8 mouse cellular contexts compared by ENCODE assay signal in genomic region chr19:40754311-40754710, GRCm38 (mm10). TPM values are rescaled to one million over a fixed set of nuclear protein-coding genes. Genes with fewer than 3 reads are reported as not detected.
DNase-seq lines count a peak whose midpoint lies in the region; ATAC-seq and TF ChIP-seq lines count a peak whose summit lies in the region.

No protein-coding gene starts in this region.

- no peaks in the 10 kb centered on the region for H3K9me3 ChIP-seq in midbrain, embryonic 10.5 days (replicated peaks)
- H3K9me3 ChIP-seq in midbrain, embryonic 15.5 days, result no peaks in the 10 kb centered on the region
- H3K9me3 ChIP-seq in liver, embryonic 14.5 days (ENCODE audit: control insufficient read depth, low read length), result no peaks in the 10 kb centered on the region

- H3K9ac ChIP-seq in midbrain, embryonic 15.5 days, result no peak overlapping the region
- no peak overlapping the region for H3K9ac ChIP-seq in liver, embryonic 14.5 days (replicated peaks)

- no peaks in the 10 kb centered on the region for H3K27me3 ChIP-seq in midbrain, embryonic 10.5 days (ENCODE audit: low read depth, poor library complexity, severe bottlenecking)
- no peaks in the 10 kb centered on the region for H3K27me3 ChIP-seq in midbrain, embryonic 15.5 days (replicated peaks)
- no peaks in the 10 kb centered on the region for H3K27me3 ChIP-seq in liver, embryonic 14.5 days (ENCODE audit: control insufficient read depth, insufficient read depth, low read length)

- no peak for ATAC-seq in midbrain, embryonic 15.5 days (replicated peaks)
- ATAC-seq in liver, embryonic 14.5 days (ENCODE audit: insufficient read depth), result no peak

- no peak overlapping the region for H3K4me2 ChIP-seq in midbrain, embryonic 15.5 days
- H3K4me2 ChIP-seq in liver, embryonic 14.5 days (ENCODE audit: low read depth), result no peak overlapping the region

- DNase-seq in cerebellum, adult 8-10 months, result peak; percentile 5
- no peak for DNase-seq in cerebellum, adult 18-20 months
- DNase-seq in midbrain, embryonic 10.5 days (ENCODE audit: low spot score), result peak; percentile 45
- DNase-seq in c-Kit-positive CD71-positive TER-119-negative erythroid progenitor cells, embryonic 14.5 days (ENCODE audit: low read depth), result peak; percentile 54
- peak; percentile 45 to 58 (median 47) for DNase-seq in liver, embryonic 14.5 days (ENCODE audit: low read depth in 3 of 3, low spot score in 3 of 3)
- peak; percentile 62 to 80 for DNase-seq in spleen, postnatal 14 days (ENCODE audit: low spot score in 2 of 2)
- DNase-seq in frontal cortex, postnatal 14 days (ENCODE audit: low spot score in 2 of 2), result no peak

- no peak for TF ChIP-seq EP300 in liver, embryonic 14.5 days (IDR thresholded peaks at IDR 0.05; ENCODE audit: low read depth)

- H3K4me1 ChIP-seq in midbrain, embryonic 10.5 days, result peaks cover 4% of the 10 kb centered on the region; the same call in 1 of the 2 replicates
- no peaks in the 10 kb centered on the region for H3K4me1 ChIP-seq in midbrain, embryonic 15.5 days
- H3K4me1 ChIP-seq in liver, embryonic 14.5 days (replicated peaks; ENCODE audit: control insufficient read depth in 2 of 2, insufficient read depth in 2 of 2, low read length in 1 of 2), result peaks cover 0 to 5% of the 10 kb centered on the region in 2 experiments; a peak in 2 of 4 replicates

- peak; percentile 85 for TF ChIP-seq CTCF in liver, embryonic 14.5 days (IDR thresholded peaks at IDR 0.05; ENCODE audit: low read depth)

- no peak overlapping the region for H3K27ac ChIP-seq in midbrain, embryonic 10.5 days (replicated peaks)
- H3K27ac ChIP-seq in midbrain, embryonic 15.5 days, result no peak overlapping the region
- H3K27ac ChIP-seq in liver, embryonic 14.5 days, result no peak overlapping the region

- no peak overlapping the region for H3K4me3 ChIP-seq in midbrain, embryonic 10.5 days
- H3K4me3 ChIP-seq in midbrain, embryonic 15.5 days, result no peak overlapping the region
- no peak overlapping the region for H3K4me3 ChIP-seq in liver, embryonic 14.5 days (ENCODE audit: insufficient read depth in 1 of 2, low read depth in 2 of 2, low read length in 2 of 2)

- no peaks in the 10 kb centered on the region for H3K36me3 ChIP-seq in midbrain, embryonic 10.5 days
- H3K36me3 ChIP-seq in midbrain, embryonic 15.5 days (replicated peaks), result no peaks in the 10 kb centered on the region
- no peaks in the 10 kb centered on the region for H3K36me3 ChIP-seq in liver, embryonic 14.5 days (replicated peaks; ENCODE audit: control insufficient read depth, insufficient read depth, low read depth)

- WGBS in midbrain, embryonic 10.5 days, result 72% methylated on average over 2 of the region's 2 CpGs
- WGBS in midbrain, embryonic 15.5 days, result 76% methylated on average over 2 of the region's 2 CpGs
- WGBS in liver, embryonic 14.5 days (ENCODE audit: insufficient replicate concordance), result 62% methylated on average over 2 of the region's 2 CpGs

RNA-seq across cellular contexts. Expression of gene Cc2d2b, which starts 5.8 kb away (rescaled TPM):
- 0.06 and 0.22 TPM in 2 replicates for polyA plus RNA-seq in midbrain, embryonic 10.5 days (2016; fragmentation: Nextera tagmentation; extraction: Ambion mirVana)
- 0.14 TPM in 1 of 2 replicates, not detected in the other for polyA plus RNA-seq in midbrain, embryonic 15.5 days (2015; fragmentation: Nextera tagmentation; extraction: Ambion mirVana)
- polyA plus RNA-seq in liver, embryonic 14.5 days (2012; rRNA removed), result 0.38 and 0.71 TPM in 2 replicates
- 0.69 and 1.1 TPM in 2 replicates for polyA plus RNA-seq in liver, embryonic 14.5 days (2014; fragmentation: Nextera tagmentation; extraction: Ambion mirVana)

Comparison
In these comparisons a context has a peak if more than half of its experiments do, and no peak if none do; other contexts are left out.
1. DNase-seq: peak in cerebellum, adult 8-10 months (single experiment), midbrain, embryonic 10.5 days (single experiment), c-Kit-positive CD71-positive TER-119-negative erythroid progenitor cells, embryonic 14.5 days (single experiment), liver, embryonic 14.5 days (3 of 3) and spleen, postnatal 14 days (2 of 2); none in cerebellum, adult 18-20 months (0 of 2) and frontal cortex, postnatal 14 days (0 of 2).